Mouse (Mus musculus): ENCODE measurements around the gene Frat1.

Frat1 gene

GRCm38 (mm10) chr19:41829381-41830105 lies at the start of gene Frat1:
Gene Frat1 (plus strand): TSS chr19:41829970.
- in situ Hi-C loops (cut with MboI; ENCODE audit: unreplicated experiment in 2 of 2) = no loop called here

GRCm38 (mm10) chr19:41786896-41787295 lies 42.9 kb upstream of the Frat1 start:
- in situ Hi-C loops (cut with MboI; ENCODE audit: unreplicated experiment in 2 of 2) = no loop called here

DNA sequence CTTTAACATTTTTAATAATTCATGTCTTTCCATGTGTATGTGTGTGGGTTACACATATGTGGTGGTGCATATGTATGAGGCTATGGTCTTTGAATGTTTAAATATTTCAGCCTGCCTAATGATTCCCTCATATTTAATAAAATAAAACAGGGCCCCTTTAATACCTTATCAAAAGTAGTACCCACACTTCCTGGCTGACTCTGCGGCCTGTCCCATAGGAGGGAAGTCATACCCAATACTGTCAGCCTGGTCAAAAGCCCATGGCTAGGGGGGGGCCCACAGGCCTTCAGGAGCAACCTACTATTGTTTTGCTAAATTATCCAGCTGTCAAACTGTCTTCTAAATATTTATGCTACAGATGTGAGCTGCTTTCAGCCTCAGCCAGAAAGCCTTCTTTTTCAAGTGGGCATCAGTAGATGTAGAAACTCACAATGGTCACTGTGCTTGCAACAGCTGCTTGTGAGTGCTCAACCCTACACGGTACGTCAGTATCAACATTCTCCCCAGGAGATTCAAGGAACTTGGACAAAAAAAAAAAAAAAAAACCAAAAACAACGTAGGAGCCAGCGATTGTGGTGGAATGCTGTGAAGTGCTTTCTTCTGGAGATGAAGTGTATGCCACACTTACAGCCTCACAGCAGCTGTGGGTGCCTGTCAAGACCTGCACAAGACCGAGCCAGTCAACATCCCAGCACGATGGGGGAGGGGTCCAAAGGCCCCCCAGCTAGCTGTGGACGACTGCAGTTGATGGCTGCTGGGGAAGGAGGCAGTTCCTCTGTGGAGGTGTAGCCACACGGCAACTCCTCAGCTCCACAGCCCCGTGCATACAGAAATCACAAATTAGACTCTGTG lies 40.4 kb upstream of the Frat1 start:
- in situ Hi-C loops (cut with MboI; ENCODE audit: unreplicated experiment in 2 of 2) = no loop called here

- in situ Hi-C loops (cut with MboI; ENCODE audit: unreplicated experiment in 2 of 2) = loop anchor here in 1 of 2 experiments (5.0 kb wide), 1 partner anchor 709 kb away; no protein-coding TSS in a partner anchor
These were observed 38.4 kb upstream of the Frat1 start for GRCm38 (mm10) chr19:41791384-41791783.

- in situ Hi-C loops (cut with MboI; ENCODE audit: unreplicated experiment in 2 of 2) = loop anchor here in 1 of 2 experiments (5.0 kb wide), 1 partner anchor 711 kb away; no protein-coding TSS in a partner anchor
These were observed 36.8 kb upstream of the Frat1 start for GRCm38 (mm10) chr19:41792934-41793486.

DNA sequence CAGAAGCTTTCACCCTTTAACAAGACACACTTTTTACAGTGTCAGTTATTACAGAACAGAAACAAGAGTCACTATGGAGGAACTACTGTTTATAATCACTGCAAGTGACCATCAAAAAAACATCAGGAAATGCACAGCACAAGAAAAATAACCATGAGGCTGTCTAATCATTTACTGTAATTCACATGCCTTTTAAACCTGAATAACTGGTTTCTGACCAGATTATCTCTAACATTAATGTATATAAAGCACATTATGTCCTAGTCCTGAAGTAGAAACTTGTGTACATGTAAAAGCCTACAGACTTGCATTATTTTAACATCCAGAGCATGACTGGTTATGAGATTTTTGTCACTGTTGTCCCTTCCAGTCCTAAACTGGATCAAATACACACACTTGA lies 35.8 kb upstream of the Frat1 start:
- in situ Hi-C loops (cut with MboI; ENCODE audit: unreplicated experiment in 2 of 2) = loop anchor here in 1 of 2 experiments (5.0 kb wide), 1 partner anchor 712 kb away; no protein-coding TSS in a partner anchor

DNA sequence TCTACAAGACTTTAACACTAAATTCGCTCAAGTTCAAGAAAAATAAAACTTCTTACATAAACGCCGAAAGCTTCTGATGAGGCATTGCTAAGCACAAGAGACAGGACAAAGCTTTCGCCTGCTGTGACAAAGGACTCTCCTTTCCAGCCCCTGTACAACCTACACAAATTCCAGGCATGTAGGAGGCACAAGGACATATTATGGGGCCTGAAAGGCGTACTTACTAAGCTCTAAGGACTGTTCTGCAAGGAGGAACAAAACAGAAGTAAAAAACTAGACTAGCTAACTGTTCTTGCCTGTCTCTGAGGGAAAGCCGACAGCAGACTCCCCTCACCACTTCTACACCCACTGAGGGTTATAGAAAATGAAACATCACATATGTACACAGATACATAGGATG lies 34.9 kb upstream of the Frat1 start:
- in situ Hi-C loops (cut with MboI; ENCODE audit: unreplicated experiment in 2 of 2) = loop anchor here in 1 of 2 experiments (5.0 kb wide), 1 partner anchor 713 kb away; no protein-coding TSS in a partner anchor

- in situ Hi-C loops (cut with MboI; ENCODE audit: unreplicated experiment in 2 of 2) = no loop called here
These were observed 33.5 kb upstream of the Frat1 start for GRCm38 (mm10) chr19:41796148-41796760.

GRCm38 (mm10) chr19:41796789-41797327 lies 32.9 kb upstream of the Frat1 start:
- in situ Hi-C loops (cut with MboI; ENCODE audit: unreplicated experiment in 2 of 2) = no loop called here

- in situ Hi-C loops (cut with MboI; ENCODE audit: unreplicated experiment in 2 of 2) = no loop called here
These were observed 32.2 kb upstream of the Frat1 start for GRCm38 (mm10) chr19:41797536-41797935.

- in situ Hi-C loops (cut with MboI; ENCODE audit: unreplicated experiment in 2 of 2) = loop anchor here (10.0 kb wide), 2 partner anchors 134 to 224 kb away; partner anchors contain the start of genes Exosc1 (in 1 of the 2) and Zdhhc16 (in 1 of the 2)
These were observed 29.3 kb upstream of the Frat1 start for GRCm38 (mm10) chr19:41800451-41800850.

DNA sequence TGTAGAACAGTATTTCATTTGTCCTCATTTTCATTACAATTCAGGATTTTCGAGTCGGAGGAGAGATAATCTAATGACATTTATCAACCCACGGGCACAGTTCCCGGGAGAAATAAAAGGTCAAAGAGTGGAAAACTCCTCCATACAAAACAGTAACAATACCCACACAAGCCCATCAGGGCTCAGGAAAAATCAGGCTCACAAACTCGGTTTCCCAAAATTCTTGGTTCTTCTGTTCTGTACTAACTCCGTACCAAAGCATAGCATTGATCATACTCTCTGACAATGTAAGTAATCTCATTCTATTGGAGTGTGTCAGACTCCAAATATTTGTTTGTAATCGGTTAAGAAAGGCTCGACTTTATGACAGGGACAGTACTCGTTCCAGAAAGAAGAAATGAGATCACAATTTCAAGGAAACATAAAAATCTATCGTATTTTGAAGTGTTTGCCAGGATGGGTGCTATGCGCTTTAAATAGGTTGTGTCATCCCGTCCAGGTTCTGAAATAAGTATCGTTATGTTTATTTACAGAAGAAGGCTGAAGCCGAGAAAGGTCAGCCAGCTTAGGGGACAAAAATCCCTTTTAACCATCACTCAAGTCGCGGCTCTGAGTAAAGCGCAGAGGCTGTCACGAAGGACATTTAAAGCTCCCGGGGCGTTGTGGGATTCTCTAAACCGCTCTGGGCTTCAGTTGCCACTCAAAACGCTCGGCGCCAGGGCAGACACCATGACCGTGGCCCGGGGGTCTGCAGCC lies 28.6 kb upstream of the Frat1 start:
- in situ Hi-C loops (cut with MboI; ENCODE audit: unreplicated experiment in 2 of 2) = loop anchor here (10.0 kb wide), 2 partner anchors 134 to 224 kb away; partner anchors contain the start of genes Exosc1 (in 1 of the 2) and Zdhhc16 (in 1 of the 2)

DNA sequence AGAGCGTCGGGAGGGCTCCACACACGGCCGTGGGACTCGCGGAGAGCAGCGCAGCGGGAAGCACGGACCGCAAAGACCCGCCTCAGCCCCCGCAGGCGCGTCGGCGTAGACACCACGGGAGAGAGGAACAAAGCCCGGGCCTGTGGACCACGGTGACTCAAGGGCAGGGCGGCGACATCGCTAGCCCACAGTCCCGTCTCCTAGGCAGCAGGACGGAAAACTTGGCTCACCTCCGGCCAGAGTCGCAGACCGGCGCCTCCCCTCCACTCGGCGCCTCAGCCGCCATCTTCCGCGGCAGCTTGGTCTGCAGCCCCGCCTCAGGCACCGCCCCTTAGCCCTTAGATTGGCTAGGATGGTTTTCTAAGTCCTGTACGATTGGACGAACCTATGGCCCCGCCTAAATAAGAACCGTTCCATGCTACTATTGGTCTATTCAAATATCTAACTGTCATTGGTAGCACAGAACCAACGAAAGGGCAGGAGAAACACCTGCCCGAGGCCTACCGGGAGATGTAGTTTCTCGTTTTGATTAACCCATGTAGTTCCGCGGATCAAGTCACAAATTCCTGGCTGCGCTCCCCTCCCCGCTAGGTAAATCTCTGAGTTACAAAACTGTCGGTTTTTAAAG lies 27.9 kb upstream of the Frat1 start, which contains the start of gene Arhgap19:
Gene Arhgap19, minus strand, starts transcription at position 306 of the 628 bp plus-strand sequence.
- in situ Hi-C loops (cut with MboI; ENCODE audit: unreplicated experiment in 2 of 2) = loop anchor here (10.0 kb wide), 2 partner anchors 133 to 223 kb away; partner anchors contain the start of genes Exosc1 (in 1 of the 2) and Zdhhc16 (in 1 of the 2)

- in situ Hi-C loops (cut with MboI; ENCODE audit: unreplicated experiment in 2 of 2) = loop anchor here (10.0 kb wide), 2 partner anchors 131 to 221 kb away; partner anchors contain the start of genes Exosc1 (in 1 of the 2) and Zdhhc16 (in 1 of the 2)
These were observed 26.4 kb upstream of the Frat1 start for GRCm38 (mm10) chr19:41803322-41803721.

DNA sequence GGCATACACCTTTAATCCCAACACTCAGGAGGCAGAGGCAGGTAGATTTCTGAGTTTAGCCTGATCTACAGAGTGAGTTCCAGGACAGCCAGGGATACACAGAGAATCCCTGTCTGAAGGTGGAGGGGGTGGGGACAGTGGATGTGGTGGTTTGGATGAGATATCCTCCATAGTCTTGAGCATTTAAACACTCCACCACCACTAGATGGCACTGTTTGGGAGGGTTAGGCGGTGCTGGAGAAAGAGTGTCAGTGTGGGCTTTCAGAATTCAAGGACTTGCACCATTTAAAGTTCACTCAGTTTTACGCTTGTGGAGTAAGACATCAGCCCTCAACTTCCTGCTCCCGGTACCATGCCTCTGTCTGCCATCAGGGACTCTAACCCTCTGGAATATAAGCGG lies 23.9 kb upstream of the Frat1 start:
- in situ Hi-C loops (cut with MboI; ENCODE audit: unreplicated experiment in 2 of 2) = loop anchor here (10.0 kb wide), 2 partner anchors 129 to 219 kb away; partner anchors contain the start of genes Exosc1 (in 1 of the 2) and Zdhhc16 (in 1 of the 2)

DNA sequence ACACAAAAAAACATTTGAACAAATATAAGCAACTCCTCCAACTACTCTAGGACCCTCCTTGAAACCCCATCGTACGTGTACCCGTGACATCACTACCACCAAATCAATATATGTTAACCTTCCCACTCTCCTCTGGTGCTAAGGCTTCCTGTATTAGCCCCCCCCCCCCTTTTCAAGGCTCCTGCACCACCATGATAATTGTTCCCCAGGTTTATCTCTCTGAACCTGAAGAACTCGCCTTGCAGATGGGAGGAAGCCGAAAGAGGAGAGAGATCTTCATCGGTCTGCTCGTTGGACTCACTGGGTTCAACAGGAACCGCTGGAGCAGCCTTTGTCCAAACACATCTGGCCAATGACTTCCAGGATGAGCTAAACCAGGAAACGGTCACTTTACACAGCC lies 22.3 kb upstream of the Frat1 start:
- in situ Hi-C loops (cut with MboI; ENCODE audit: unreplicated experiment in 2 of 2) = loop anchor here (10.0 kb wide), 2 partner anchors 127 to 217 kb away; partner anchors contain the start of genes Exosc1 (in 1 of the 2) and Zdhhc16 (in 1 of the 2)

- in situ Hi-C loops (cut with MboI; ENCODE audit: unreplicated experiment in 2 of 2) = loop anchor here (10.0 kb wide), 2 partner anchors 127 to 217 kb away; partner anchors contain the start of genes Exosc1 (in 1 of the 2) and Zdhhc16 (in 1 of the 2)
These were observed 21.6 kb upstream of the Frat1 start for GRCm38 (mm10) chr19:41808104-41808634.

DNA sequence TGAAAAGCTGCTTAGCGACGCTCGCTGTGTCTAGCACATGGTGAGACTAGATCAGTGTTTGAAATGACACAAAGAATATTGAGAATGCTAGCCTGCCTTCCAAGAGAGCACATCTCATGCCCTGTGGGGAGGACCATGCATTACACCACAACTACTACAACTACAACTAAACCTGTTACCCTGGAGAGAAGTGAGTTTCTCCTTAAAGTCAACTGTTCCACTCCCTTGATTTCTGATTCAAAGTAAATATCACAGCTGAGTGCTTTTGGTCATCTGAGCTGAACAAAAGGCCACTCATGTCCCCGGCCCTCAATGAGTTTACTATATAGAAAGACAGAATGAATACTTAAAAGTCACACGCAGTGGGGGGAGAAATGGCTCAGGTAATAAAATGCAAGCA lies 19.7 kb upstream of the Frat1 start:
- in situ Hi-C loops (cut with MboI; ENCODE audit: unreplicated experiment in 2 of 2) = loop anchor here in 1 of 2 experiments (10.0 kb wide), 1 partner anchor 215 kb away; no protein-coding TSS in a partner anchor

Measured in v-Abl transformed pro-B cells (cell line).